Mouse (Mus musculus): ENCODE data around the gene Phykpl. TPM values are rescaled to one million over a fixed set of nuclear protein-coding genes. Genes with fewer than 3 reads are reported as not detected.
A peak's percentile ranks its signal among the peaks of the same experiment; 100 is the strongest.

Gene Phykpl
- total RNA-seq (2021), result 10 to 100 TPM; 20.9 to 24.6 TPM
- long read RNA-seq, experiment 1, transcript Phykpl-206 (13 exons, 3,116 nt), result major isoform, 6 of 11 reads
- long read RNA-seq, experiment 1, partial matches to known transcripts, result 1 of 11 reads
- long read RNA-seq, experiment 1, other reads (novel, unspliced or antisense), result 2 of 11 reads
- long read RNA-seq, experiment 2, transcript Phykpl-206 (13 exons, 3,116 nt), result major isoform, 14 of 26 reads
- long read RNA-seq, experiment 2, transcript Phykpl-201 (13 exons, 1,609 nt), result minor isoform, 6 of 26 reads
- long read RNA-seq, experiment 2, partial matches to known transcripts, result 2 of 26 reads
- long read RNA-seq, experiment 2, other reads (novel, unspliced or antisense), result 4 of 26 reads

DNA sequence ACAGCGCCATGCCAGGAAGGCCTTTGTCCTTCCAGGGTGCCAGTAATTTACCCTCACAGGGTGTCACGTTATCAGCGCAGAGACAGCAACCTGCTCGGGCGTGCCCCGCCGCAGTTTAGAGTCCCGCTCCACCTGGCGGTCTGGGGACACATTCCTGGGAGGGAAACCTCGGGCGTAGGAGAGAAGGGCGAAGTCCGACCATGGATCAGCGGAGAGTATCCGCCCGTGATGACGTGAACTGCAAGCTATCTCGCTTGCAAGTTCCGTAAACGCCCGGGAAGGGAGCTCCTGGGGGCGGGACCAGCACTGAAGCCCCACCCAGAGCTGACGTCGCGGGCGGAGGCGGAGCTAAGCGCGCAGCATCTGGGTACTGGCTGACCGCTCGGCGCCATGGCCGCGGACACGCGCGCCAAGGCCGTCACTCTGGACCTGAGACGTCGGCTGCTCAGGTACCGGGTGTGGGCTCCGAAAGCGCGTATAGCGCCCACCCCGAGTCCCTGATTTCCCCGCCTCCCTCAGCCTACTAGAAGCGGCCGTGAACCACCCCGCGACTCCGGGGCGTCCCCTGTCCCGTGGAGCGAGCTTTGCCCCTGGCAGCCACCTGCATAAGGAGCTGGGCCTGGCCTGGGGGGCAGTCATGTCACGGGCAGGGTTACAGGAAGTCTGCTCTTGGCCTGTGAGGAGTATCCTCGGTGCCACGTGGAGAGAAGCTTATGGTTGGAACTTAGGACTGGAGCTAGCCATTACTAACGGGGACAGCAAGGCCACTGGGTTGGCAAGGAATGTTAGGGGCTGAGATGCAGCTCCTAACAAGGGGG is at the start of gene Phykpl:
TSS of gene Phykpl (plus strand) at position 327 of the 818 bp plus-strand sequence.
- DNase-seq (ENCODE audit: low spot score in 2 of 2), result peak; percentile 98

DNA sequence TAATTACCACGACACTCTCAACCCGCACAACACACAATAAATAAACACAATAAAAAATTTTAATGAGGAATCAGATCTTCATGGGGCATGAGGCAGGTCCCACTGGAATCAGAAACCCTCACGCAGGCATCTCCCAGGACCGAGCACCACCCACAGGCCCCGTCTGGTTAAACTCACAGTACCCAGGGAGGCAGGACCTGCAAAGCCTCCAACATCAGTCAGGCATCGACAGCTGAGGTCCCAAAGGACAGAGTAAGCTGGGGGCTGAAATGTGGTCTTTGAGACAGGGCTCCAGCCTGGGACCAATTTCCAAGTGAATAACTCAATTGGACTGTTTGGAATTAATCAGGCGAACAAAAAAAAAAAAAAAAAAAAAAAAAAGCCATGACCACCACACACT is 46.2 kb upstream of the Phykpl start:
- no peak for DNase-seq (ENCODE audit: low spot score in 2 of 2)

DNA sequence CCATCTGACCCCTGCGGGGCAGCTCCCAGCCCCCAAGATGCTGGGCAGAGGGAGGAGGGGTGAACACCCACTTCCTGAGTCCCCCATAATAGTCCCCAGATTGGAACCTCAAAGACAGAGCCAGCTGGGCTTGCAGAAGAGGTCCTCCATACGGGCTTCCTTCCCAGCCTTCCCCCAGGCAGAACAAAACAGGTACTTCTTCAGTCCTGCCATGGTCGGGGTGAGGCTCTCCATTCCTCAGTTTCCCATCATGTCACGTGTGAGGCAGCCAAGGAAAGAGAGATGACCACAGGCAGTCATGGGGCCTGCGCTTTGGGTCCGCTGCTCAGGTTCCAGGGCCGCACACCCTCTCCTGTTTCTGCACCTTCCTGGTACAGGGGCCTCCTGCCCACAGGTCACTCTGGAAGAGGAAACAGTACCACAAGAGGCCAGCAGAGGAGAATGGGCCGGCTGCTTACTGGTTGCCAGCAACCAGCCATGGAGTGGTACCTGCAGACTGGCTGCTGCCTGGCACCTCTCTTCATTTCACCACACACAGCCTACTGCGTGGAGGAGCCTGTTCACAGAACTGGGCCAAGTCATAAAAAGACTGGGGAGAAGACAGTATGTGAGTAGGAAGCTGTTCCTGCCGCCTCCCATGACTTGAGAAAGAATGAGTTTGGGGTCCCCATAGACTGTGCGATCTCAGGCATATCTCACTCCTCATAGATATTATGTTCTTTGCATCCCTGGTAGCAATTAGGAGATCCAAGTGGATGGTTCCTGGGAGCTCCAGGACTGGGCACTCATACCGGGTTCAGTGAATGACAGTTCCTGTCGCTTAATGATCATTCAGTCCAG is 45.4 kb upstream of the Phykpl start:
- DNase-seq (ENCODE audit: low spot score in 2 of 2), result no peak

DNA sequence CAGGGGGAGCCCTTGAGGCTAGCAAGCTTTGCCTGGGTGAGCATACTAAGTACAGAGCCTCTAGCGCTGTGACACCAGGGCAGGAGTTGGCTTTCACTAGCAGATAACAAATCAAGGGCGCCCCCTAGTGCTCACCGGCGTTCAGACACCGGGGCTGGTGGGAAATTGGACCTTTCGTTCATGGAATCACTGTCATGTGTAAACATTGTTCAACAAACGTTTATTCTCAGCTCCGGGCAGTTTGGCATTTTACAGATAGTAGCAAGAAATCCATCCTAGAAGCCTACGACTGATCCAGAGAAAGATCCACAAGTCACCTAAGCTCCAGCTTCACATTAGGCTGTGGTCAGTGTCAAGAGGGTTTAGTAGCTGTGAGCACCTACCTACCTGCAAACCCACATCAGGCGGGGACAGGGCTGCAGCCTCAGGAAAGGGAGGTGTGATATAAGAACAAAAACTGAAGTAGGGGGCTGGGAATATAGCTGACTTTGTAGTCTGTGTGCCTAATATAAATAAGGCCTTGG is 44.7 kb upstream of the Phykpl start:
- peak; percentile 96 for DNase-seq (ENCODE audit: low spot score in 2 of 2)

DNA sequence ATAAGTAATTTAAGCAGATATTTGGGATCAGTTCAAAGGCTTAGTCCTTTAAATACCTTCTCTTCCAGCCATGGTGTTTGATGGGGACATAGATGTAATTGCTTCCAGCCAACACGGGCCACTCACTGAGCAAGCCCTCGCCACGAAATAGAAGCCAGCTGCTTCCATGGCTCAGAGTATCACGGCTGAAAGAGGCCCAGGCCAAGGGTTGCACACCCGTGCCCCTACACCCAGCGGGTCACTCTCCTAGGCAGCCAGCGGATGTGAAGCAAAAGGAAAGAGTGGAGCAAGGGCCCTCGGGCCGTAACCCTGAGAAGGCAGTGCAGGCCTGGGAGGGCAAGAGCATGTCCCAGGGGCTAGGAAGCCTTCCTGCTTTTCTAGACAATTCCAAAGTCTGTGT is 42.1 kb upstream of the Phykpl start:
- no peak for DNase-seq (ENCODE audit: low spot score in 2 of 2)

DNA sequence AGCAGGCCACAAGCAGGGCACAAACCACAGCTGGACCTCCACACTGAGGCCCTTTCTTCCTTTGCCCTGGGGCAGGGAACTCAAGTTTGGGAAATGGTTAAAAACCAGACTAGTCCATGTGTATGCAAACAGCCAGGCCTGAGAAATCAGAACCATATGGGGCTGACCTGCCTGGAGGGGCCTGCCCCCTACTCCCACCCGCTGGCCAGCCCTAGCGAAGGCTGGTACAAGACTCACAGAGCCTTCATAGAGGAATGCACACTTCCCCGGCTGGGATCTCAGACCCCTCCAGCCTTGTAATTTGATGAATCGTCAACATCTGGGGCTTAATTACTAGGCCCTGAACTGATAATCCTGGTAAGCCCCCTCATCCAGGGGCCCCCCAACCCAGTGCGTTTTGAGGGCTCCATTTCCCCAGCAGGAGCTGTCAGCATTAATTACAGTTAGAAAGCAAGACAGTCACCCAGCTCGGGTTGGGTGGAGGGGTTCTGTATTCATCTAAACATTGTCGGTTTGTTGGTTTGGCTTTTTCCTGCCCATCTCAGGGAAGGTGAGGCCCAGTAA is 41.0 kb upstream of the Phykpl start:
- DNase-seq (ENCODE audit: low spot score in 2 of 2), result no peak

DNA sequence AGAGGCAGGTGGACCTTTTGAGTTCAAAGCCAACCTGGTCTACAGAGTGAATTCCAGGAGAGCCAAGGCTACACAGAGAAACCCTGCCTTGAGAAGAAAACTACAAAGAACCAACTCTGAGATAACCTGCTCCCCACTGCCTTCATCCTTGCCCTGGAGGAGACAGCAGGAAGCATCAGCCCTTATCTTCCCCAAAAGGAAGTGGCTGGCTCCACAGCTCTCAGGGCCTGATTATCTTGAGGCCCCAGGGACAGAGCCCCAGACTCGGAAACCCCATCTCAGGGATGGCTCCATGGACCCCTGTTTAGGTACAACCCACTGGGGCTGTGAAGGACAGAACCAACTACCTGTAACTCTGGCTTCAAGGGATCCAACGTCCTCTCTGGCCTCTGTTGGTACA is 40.1 kb upstream of the Phykpl start:
- no peak for DNase-seq (ENCODE audit: low spot score in 2 of 2)

DNA sequence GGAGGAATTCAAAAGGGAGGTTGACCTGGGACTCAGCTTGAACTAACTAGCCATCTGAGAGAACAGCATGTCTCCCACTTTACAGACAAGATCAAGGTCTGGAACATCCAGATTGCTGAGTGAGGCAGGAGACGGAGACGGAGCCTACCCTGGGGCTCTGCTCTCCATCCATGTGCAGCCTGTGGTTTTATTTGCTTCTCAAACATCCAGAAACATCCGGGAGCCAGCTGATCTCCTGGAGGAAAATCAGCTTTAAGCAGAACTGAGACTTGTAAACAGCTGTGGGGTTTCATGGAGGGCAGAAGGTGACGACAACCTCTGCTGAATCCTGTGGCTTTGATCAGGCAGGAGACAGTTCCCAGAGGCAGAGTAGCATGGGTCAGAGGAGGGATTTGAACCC is 38.7 kb upstream of the Phykpl start:
- DNase-seq (ENCODE audit: low spot score in 2 of 2), result no peak

DNA sequence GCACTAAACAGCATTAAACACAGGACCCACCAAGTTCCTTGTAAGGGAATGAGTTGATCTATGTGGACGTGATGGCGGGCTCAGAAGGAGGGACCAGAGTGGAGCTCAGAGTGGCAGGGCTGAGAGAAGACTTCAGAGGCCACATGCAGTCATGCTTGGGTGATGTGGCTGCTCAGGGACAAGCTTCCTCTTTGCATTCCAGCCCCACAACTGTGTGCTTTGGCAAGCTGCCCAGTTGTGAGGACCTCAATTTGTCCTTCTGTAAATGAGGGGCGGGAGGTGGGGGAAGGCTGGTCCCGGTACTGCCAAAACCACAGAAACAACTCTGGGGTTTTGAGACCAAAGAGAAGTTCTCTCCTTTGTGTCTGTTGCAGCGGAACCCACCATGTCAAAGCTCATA is 33.3 kb upstream of the Phykpl start:
- DNase-seq (ENCODE audit: low spot score in 2 of 2), result no peak

DNA sequence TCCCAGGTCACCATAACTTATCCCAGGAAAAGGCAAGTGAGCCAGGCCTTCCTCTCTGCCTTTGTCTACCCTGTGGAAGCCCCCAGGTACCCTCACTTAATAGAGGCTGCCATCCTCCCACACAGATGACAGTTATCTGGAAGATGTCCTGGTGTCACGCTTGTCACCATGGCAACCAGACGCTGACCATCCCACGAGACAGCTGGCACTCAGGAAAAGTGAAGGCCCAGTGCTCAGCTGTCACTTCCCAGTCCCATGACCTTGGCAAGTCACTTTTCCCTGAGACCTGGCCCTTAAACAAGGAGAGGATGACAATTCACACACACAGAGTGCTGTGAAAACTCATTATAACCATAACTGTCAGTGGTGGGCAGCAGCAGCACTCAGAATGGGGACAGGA is 32.5 kb upstream of the Phykpl start:
- no peak for DNase-seq (ENCODE audit: low spot score in 2 of 2)

DNA sequence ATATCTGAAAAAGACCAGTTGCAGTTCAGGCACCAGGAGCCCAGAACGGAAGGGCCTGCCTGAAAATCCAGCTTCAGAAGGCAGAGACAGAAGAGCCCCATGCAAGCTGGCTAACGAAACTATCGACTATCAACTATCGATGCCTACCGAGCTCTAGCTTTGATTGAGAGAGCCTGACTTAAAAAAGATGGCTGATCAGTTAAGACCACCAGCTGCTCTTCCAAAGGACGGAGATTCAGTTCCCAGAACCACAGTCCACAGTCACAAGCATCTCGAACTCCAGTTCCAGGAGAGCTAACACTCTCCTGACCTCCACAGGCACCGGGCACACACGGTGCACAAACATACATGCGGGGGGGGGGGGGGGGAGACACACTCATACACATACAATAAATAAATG is 30.0 kb upstream of the Phykpl start:
- DNase-seq (ENCODE audit: low spot score in 2 of 2), result no peak

DNA sequence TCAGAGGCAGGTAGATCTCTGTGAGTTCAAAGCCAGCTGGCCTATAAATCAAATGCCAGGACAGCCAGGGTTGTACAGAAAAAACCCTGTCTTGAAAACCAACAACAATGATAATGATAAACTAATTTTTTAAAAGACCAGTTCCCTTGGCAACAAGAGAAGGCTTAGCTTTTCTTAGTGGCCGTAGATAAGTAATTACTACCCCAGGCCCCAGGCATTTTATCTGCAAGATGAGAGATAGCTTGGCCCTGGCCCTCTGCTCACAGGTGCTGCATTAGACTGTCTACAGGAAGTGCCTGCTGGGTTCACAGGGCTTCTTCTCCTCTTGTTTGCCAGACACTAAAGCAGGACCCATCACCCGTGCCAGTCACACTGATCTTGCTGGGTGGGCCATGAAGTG is 29.5 kb upstream of the Phykpl start:
- no peak for DNase-seq (ENCODE audit: low spot score in 2 of 2)

DNA sequence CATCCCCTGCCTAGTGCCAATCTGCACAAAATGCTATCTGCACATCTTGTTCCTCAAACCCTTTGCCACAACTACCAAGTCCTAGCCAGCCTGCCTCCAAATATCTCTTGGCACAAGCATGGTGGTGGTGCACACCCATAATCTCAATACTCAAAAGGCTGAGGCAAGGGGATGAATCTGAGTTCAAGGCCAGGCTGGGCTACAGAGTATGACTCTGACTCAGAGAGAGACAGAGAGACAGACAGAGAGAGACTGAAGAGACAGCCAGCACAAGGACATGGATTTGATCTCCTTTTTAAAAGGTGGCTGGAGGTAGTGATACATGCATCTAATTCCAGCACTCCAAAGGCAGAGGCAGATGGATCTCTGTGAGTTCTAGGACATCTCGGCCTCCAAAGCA is 21.3 kb upstream of the Phykpl start:
- DNase-seq (ENCODE audit: low spot score in 2 of 2), result no peak

DNA sequence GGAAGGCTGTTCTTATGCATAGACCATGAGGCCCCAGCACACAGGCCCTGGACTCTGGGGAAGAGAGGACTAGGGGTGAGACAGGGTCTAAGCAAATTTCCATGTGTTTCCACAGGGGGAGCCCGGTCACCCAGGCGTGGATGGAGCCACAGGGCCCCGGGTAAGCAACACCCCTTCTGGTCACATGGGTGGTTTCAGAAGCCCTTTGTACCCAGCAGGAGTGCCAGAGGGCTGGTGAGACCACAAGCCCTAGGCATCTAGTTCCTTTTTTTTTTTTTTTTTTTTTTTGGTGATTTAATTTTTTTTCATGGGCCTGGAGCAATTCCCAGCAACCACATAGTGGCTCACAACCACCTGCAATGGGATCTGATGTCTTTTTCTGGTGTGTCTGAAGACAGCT is 19.5 kb upstream of the Phykpl start:
- no peak for DNase-seq (ENCODE audit: low spot score in 2 of 2)

DNA sequence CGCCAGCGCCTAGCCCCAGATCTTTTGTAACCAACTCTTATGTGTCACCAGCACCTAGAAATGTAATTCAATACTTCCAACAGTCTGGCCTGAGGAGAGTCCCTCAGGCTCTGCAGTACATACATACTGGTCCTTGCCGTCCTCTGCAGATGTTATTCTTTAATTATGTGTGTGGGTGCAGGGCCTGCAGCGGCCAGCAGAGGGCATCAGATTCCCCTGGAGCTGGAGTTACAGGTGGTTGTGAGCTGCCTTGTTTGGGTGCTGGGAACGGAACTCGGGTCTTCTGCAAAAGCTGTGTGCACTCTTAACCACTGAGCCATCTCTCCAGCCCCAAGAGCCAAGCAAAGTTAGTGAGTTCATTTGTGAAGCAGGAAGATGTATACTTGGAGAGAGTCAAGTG is 18.6 kb upstream of the Phykpl start:
- DNase-seq (ENCODE audit: low spot score in 2 of 2), result no peak

DNA sequence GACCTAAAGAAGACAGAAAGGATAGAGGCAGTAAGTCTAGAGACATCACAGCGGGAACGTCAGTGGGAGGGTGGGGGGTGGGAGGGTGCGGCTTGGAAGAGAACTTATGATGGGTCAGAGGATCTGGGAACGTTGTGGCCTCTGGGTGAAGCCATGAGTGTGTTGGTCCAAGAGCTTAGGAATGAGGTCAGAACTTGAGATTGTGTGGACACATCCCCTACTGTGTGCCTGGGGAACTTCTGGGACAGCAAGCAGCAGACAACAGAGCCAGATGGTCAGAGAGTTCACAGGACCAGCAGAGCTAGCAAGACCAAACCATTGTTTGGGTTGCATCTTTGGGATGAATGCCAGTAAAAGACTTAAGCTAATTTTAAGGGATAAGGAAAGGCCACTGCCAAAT is 15.8 kb upstream of the Phykpl start:
- no peak for DNase-seq (ENCODE audit: low spot score in 2 of 2)

DNA sequence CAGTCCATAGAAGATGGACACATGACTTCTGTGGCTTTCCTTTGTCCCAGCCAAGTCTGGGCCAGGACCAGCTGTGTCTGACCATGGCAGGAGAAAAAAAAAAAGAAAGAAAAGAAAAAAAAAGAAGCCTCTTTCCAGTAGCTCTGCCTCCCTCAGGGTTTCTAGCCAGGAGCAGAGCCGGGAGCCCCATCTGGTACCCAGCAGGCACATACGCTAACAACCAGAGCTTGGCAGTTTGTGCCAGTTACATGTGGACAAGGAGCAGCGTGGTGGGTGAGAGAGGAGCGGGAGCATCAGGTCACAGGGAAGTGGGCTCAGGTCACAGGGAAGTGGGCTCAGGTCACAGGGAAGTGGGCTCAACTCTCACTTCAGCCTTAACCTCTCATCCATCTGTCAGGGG is 8.1 kb upstream of the Phykpl start:
- no peak for DNase-seq (ENCODE audit: low spot score in 2 of 2)

DNA sequence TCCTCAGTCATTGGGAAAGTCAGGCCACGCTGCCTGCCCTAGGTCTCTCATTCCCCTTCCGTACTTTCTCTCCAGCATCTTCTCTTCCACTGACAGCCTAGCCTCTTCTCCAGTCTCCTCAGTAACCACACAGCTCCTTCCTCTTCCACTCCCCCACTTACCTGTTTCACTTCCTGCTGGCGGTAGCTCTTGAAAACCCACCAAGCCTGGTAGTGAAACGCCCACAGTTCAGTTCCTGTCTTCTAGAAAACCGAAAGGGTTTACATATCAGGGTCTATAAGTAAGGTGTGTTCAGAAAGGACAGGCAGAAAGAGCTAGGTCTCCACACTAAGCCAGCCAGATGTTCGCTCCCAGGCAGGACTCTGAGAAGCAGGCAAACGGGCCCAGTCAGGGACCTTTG is 7.0 kb upstream of the Phykpl start:
- no peak for DNase-seq (ENCODE audit: low spot score in 2 of 2)

DNA sequence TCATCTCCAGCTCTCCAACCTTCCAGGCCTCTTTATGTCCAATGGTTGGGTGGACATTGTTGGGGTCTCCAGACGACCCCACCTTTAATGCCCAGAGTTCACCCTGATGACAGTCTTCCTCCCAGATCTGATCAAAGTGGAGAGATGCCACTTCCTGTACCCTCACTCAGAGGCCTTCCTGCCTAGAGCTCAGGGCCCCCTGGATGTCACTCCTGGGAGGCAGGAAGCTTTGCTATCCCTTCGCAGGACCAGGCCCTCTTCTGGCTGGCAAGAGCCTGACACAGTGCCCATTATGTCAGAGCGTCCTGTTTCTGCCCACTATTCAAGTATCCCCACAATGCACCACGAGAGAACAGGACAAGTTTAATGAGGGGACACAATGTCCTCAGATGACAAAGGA is 5.5 kb upstream of the Phykpl start:
- DNase-seq (ENCODE audit: low spot score in 2 of 2), result no peak

DNA sequence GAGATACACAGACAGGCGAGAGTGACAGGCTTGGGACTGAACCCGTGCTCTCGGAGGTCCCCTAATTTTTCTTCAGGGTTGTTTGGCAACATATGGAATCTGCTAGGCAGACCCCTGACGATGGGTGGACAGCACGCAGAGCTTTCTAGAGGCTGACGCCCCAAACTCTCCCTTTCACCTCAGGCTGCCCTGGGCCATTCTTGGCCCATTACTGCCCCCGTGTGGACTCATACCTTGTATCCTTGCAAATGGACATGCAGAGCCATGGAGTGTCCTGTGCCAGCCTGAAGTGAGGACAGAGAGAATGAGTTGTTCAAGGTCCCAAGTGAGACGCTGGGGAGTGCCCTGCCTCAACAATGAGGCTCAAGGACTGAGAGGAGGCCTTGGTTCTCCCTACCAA is 1.8 kb upstream of the Phykpl start:
- peak; percentile 79 to 82 for DNase-seq (ENCODE audit: low spot score in 2 of 2)

DNA sequence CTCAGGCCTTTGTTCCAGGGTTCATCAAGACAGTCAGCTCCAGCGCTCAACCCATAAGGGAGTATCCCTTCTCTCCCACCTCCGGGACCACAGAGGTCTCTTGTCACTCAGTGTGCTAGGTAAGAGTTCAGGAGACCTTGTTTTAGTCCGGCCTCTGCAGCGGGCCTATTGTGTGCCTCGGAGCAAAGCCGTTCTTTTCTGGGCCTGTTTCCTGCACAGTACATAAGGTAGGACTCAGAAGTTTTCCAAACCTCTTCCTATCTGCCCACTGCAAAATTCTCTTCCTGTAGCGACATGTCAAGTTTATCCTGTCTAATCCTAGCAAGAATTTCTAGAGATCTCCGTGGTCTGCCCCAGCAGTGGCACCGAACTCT is 513 bp upstream of the Phykpl start:
- peak; percentile 29 to 30 for DNase-seq (ENCODE audit: low spot score in 2 of 2)

Data from adrenal gland, adult 18-20 months (tissue).